Mouse (Mus musculus) kidney, adult 2 months (tissue): Measurements from ENCODE around the gene Larp6.

ENCODE experiments used
- CTCF ChIP-seq: fragments of 200-500 bp; conservative IDR thresholded peaks from 2 replicates; pipeline ENCODE4 v1.5.1; 2011; ENCODE audit warnings: low read depth, mild to moderate bottlenecking, control low read depth, low read length, moderate library complexity, mixed read lengths; ENCODE audit not compliant: insufficient read depth, insufficient read length
- POLR2A ChIP-seq: fragments of 200-500 bp; IDR thresholded peaks from one replicate; pipeline ENCODE4 v1.6.1; 2011; ENCODE audit warnings: low read depth, low read length, control low read depth

DNA sequence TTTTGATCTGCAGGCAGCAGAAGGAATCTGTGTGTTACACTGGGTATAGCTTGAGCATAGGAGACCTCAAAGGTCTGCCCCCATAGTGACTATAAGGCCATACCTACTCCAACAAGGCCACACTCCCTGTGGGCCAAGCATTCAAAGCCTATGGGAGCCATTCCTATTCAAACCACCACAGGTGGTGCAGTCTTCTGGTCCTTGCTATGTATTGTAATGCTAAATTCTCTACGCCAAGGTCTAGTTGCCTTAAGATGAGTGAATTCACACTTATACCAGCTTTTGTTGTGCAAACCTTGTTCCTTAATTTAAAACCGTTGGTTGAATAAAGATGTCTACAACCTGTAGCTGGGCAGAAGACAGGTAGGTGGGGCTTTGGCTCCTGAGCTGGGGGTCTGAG lies 35.4 kb downstream of the Larp6 start:
- TF ChIP-seq CTCF (no peak), POLR2A (no peak)
